Mouse (Mus musculus): ENCODE data around the gene Bet1l.
"Not testable (repeated sequence)": the region's sequence is repeated elsewhere in the genome, so short reads cannot be mapped to it uniquely, and the experiment has no call there.

Bet1l gene

GRCm38 (mm10) chr7:140857550-140858505 lies at the start of gene Bet1l:
Gene Bet1l (minus strand): TSS chr7:140857577.
- DNase-seq (ENCODE audit: low read depth) = peak; percentile 39

DNA sequence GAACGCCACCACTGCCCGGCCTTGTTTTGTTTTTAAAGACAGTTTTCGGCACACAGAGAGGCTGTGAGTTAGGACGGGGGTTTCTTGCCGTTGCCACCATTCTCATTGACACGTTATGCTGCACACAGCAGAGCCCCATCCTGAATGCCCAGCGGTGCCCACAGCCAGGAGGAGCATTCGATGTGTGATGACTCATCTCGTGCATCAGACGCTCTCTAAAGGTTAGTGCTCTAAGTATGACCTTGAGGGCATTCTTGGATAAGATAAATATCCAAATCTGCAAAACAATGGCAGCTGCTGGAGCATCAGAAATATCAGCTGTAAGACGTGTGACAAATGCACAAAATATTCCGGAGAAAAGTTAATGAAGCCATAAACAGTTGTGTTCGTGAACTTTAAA lies 49.8 kb upstream of the Bet1l start:
- peak; percentile 56 for DNase-seq (ENCODE audit: low read depth)

GRCm38 (mm10) chr7:140905642-140906081 lies 48.3 kb upstream of the Bet1l start:
- no peak for DNase-seq (ENCODE audit: low read depth)

- peak; percentile 69 for DNase-seq (ENCODE audit: low read depth)
Observed at GRCm38 (mm10) chr7:140903212-140903611, 45.8 kb upstream of the Bet1l start.

GRCm38 (mm10) chr7:140902036-140902875 lies 44.9 kb upstream of the Bet1l start:
- DNase-seq (ENCODE audit: low read depth) = no peak

GRCm38 (mm10) chr7:140900220-140900619 lies 42.8 kb upstream of the Bet1l start, which contains the start of gene Cox8b:
Gene Cox8b (minus strand): TSS chr7:140900446.
- no peak for DNase-seq (ENCODE audit: low read depth)

- DNase-seq (ENCODE audit: low read depth) = no peak
Observed at GRCm38 (mm10) chr7:140899121-140899520, 41.7 kb upstream of the Bet1l start.

DNA sequence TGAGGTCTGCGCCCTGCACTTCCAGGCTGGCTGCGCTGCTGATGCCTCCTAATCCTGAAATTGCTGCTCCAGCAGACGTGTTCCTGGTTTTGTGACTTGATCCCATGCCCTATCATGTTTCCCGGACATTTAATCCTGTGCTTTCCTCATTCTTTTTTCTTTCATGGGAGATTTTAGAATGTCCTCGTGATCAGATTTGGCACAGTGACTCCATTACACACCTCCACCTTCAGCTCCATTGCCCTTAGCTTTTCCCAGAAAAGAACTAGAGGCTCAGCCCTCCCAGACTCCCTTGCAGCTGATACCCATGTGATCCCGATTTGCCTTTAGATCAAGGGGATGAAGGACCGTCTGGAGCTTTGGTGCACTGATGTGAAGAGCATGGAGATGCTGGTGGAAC lies 40.5 kb upstream of the Bet1l start:
- DNase-seq (ENCODE audit: low read depth) = no peak

GRCm38 (mm10) chr7:140894611-140895010 lies 37.2 kb upstream of the Bet1l start:
- DNase-seq (ENCODE audit: low read depth) = no peak

DNA sequence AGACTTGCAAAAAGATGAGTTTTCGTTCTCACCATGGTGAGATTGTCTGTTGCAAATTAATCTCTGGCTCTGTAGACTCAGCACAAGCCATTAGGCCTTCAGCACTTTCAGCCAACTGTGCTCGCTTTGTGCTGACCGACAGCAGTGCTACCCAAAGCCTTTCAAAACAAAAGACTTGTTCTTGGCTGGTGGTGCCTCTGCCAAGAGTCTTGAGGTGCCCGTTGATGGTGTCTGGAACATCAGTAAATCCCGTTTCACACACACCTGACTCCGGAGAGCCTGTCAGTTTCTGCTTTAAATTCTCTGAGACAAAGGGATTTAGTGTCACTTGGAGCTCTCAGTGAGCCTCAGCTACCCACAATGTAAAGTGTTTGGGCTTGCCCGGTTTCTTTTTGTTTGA lies 36.7 kb upstream of the Bet1l start:
- no peak for DNase-seq (ENCODE audit: low read depth)

- not testable (repeated sequence) for DNase-seq (ENCODE audit: low read depth)
Observed at GRCm38 (mm10) chr7:140890636-140891035, 33.3 kb upstream of the Bet1l start.

GRCm38 (mm10) chr7:140882469-140882803 lies 25.1 kb upstream of the Bet1l start:
- DNase-seq (ENCODE audit: low read depth) = no peak

DNA sequence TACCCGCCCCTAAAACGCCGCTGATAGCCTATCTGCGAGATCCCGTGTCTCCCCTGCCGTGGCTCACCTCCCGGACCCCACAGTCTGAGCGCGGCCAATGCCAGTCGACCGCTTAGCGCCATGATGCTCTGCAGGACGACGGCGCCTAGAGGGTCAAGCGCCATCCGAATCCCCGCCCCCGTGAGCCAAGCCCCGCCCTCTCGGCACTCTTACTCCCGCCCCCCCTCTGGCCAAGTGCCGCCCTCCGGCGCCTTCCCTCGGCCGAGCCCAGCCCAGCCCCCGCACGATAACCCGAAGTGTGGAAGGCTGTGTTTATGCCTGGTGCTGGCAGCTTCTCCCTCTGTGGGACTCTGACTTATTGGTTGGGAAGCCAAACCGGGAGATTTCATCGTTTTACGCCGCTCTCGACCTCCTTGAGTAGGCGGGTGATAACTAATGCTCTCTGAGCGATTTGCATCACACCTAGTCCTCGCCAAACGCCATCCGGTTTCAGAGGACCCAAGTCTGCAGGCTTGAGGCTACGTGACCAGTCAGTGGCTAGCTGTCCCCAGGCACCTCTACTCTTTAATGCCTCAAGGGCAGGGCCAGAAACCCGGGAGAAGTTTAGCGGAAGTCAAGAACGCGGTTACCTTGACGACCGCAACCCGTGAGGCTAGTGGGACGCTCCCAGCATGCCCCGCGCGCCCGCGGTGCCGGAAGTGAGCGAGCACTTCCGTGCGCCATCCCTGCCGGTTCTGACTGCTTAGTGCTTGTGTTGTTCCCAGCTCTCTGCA lies 24.5 kb upstream of the Bet1l start, which contains the start of the genes Psmd13 and Sirt3:
Psmd13 (plus strand) TSS at position 273 of the 773 bp plus-strand sequence.
Sirt3 (minus strand) TSS at position 614 of the 773 bp plus-strand sequence.
- peak; percentile 94 for DNase-seq (ENCODE audit: low read depth)

GRCm38 (mm10) chr7:140880865-140881515 lies 23.6 kb upstream of the Bet1l start:
- peak; percentile 95 for DNase-seq (ENCODE audit: low read depth)

- no peak for DNase-seq (ENCODE audit: low read depth)
Observed at GRCm38 (mm10) chr7:140880419-140880818, 23.0 kb upstream of the Bet1l start.

DNA sequence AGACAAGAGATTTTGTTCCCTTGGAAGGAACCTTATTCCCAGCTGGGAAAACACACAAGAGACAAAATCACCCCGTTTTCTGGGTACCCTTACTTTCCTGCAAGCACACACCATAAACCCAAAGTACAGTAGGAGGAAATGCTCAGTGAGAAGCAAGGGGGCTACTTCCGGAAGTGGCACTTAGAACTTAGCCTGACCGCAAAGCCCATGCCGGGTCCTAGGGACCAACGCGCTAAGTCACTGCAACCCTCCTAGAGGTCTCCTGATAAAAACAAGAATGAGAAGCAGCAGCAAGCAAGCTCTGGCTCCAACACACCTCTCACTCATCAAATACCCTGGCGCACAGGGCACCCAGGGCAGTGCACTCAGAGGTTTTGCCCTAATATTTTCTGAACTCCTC lies 22.0 kb upstream of the Bet1l start:
- DNase-seq (ENCODE audit: low read depth) = peak; percentile 91

GRCm38 (mm10) chr7:140877364-140877763 lies 20.0 kb upstream of the Bet1l start:
- peak; percentile 60 for DNase-seq (ENCODE audit: low read depth)

- DNase-seq (ENCODE audit: low read depth) = peak; percentile 98
Observed at GRCm38 (mm10) chr7:140874224-140874623, 16.8 kb upstream of the Bet1l start.

DNA sequence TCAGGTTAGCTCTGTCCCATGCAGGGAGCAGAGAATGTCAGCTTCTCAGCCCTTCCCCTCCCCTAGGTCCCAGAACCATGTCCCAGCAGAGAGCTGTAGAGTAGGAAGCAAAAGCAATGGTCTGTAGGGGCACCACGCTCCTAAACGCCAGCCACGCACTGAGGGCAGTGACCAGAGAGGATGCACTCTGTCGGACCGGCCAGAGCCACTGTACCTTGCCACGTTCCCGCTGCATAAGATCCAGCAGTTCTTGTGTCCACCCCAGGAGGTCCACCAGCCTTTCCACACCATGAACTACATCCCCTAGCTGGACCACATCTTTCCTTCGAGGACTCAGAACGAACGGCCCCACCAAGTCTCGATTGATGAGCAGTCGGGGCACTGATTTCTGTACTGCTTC lies 7.4 kb upstream of the Bet1l start:
- no peak for DNase-seq (ENCODE audit: low read depth)

- DNase-seq (ENCODE audit: low read depth) = no peak
Observed at GRCm38 (mm10) chr7:140860728-140861127, 3.4 kb upstream of the Bet1l start.

DNA sequence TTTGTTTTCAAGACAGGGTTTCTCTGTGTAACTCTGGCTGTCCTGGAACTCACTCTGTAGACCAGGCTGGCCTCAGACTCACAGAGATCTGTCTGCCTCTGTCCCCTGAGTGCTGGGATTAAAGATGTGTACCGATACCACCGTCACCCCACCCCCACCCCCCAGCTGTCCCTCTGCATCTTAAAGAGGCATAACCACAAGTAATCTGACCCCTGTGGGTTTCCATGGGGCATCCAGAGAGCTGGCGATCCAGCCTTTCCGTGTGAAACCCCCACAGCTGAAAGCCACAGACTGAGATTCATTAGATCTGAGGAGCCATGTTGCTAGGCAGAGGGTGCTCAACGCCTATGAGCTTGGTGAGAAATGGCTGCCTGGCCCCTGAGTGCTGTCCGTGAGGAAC lies 2.6 kb upstream of the Bet1l start:
- peak; percentile 78 for DNase-seq (ENCODE audit: low read depth)
